Mouse (Mus musculus) forebrain, embryonic 14.5 days (tissue): ENCODE measurements around the gene Tmem269. TPM values are rescaled to one million over a fixed set of nuclear protein-coding genes. Genes with fewer than 3 reads are reported as not detected.

ENCODE experiments used
- ATAC-seq: fragments of 200-750 bp; cut with Nextera tagmentation; 2 replicates; pipeline ENCODE4 v1.8.0; 2017; ENCODE audit warnings: mild to moderate bottlenecking, moderate library complexity
- DNase-seq: peaks from one replicate; pipeline ENCODE4 v3.0.0-alpha.2; 2015; ENCODE audit warnings: low spot score
- H3K27ac ChIP-seq: fragments of 300-500 bp; sonication (generic); 2 replicates; pipeline ENCODE4 v1.5.1; 2014; ENCODE audit warnings: low read depth, mild to moderate bottlenecking, control low read depth, low read length, moderate library complexity
- H3K27me3 ChIP-seq: fragments of 300-500 bp; sonication (generic); replicated peaks from 2 replicates; pipeline ENCODE4 v1.6.1; 2014; ENCODE audit warnings: low read length, control low read depth, mixed read lengths; ENCODE audit not compliant: control insufficient read depth, insufficient read depth
- H3K36me3 ChIP-seq: fragments of 300-500 bp; sonication (generic); 2 replicates; pipeline ENCODE4 v1.6.1; 2014; ENCODE audit warnings: low read length, control low read depth; ENCODE audit not compliant: control insufficient read depth, insufficient read depth
- H3K4me1 ChIP-seq: fragments of 300-500 bp; sonication (generic); 2 replicates; pipeline ENCODE4 v1.6.1; 2014; ENCODE audit warnings: antibody characterized with exemption, low read length, control low read depth; ENCODE audit not compliant: control insufficient read depth, insufficient read depth
- H3K4me2 ChIP-seq: fragments of 300-500 bp; sonication (generic); 2 replicates; pipeline ENCODE4 v1.6.1; 2014; ENCODE audit warnings: mild to moderate bottlenecking, control low read depth, low read length
- H3K4me3 ChIP-seq: fragments of 300-500 bp; sonication (generic); 2 replicates; pipeline ENCODE4 v1.5.1; 2014; ENCODE audit warnings: low read depth, low read length, control low read depth
- H3K9ac ChIP-seq: fragments of 300-500 bp; sonication (generic); 2 replicates; pipeline ENCODE4 v1.6.1; 2014; ENCODE audit warnings: mild to moderate bottlenecking, low read length, control low read depth, moderate library complexity
- H3K9me3 ChIP-seq: fragments of 300-500 bp; sonication (generic); replicated peaks from 2 replicates; pipeline ENCODE4 v1.6.1; 2016; ENCODE audit warnings: low read length, control low read depth, mixed read lengths; ENCODE audit not compliant: control insufficient read depth
- WGBS: fragments of 180-500 bp; shearing (Covaris S2); extraction: QIAGEN DNeasy Blood & Tissue Kit; methylation state at CpG from one replicate; pipeline ENCODE4 v1.1.7; 2014; 5-methylcytosine and 5-hydroxymethylcytosine counted together
- polyA plus RNA-seq: library from polyadenylated mRNA; unstranded; fragments of >200 nt; fragmentation: Nextera tagmentation; extraction: Ambion mirVana; gene quantifications from 2 replicates; pipeline ENCODE4 v1.2.1, GENCODE M21; 2014

Gene Tmem269
- polyA plus RNA-seq, 1 experiment from 2014 or later = 0.22 TPM

GRCm38 (mm10) chr4:119254012-119254618 is 36.1 kb upstream of the Tmem269 start:
- Histone ChIP-seq H3K4me3 (no peak overlapping the region), H3K27ac (peak overlapping the region; percentile 27), H3K9me3 (no peaks in the 10 kb centered on the region), H3K4me2 (no peak overlapping the region), H3K9ac (no peak overlapping the region), H3K36me3 (no peaks in the 10 kb centered on the region), H3K4me1 (peaks cover 8% of the 10 kb centered on the region), H3K27me3 (no peaks in the 10 kb centered on the region)
- DNase-seq (peak; percentile 85), ATAC-seq (peak; percentile 82)
- 5% methylated on average over 9 of the region's 9 CpGs for WGBS

- no peak overlapping the region for H3K4me2 ChIP-seq
- peaks cover 7% of the 10 kb centered on the region for H3K36me3 ChIP-seq
- no peak for DNase-seq
- no peaks in the 10 kb centered on the region for H3K9me3 ChIP-seq
- H3K4me3 ChIP-seq = no peak overlapping the region
- no peak overlapping the region for H3K9ac ChIP-seq
- peaks cover 8% of the 10 kb centered on the region for H3K4me1 ChIP-seq
- WGBS = 79% methylated on average over 7 of the region's 7 CpGs
- no peak overlapping the region for H3K27ac ChIP-seq
- ATAC-seq = no peak
- H3K27me3 ChIP-seq = no peaks in the 10 kb centered on the region
These were observed 34.2 kb upstream of the Tmem269 start for GRCm38 (mm10) chr4:119252025-119252808.

GRCm38 (mm10) chr4:119248407-119248965 is 30.5 kb upstream of the Tmem269 start:
- Histone ChIP-seq H3K4me3 (no peak overlapping the region), H3K36me3 (peaks cover 19% of the 10 kb centered on the region), H3K9me3 (no peaks in the 10 kb centered on the region), H3K4me1 (no peaks in the 10 kb centered on the region), H3K4me2 (no peak overlapping the region), H3K27ac (no peak overlapping the region), H3K27me3 (no peaks in the 10 kb centered on the region), H3K9ac (no peak overlapping the region)
- DNase-seq (no peak), ATAC-seq (no peak)
- WGBS = 81% methylated on average over 11 of the region's 11 CpGs

- H3K27me3 ChIP-seq = no peaks in the 10 kb centered on the region
- no peaks in the 10 kb centered on the region for H3K4me1 ChIP-seq
- H3K9me3 ChIP-seq = no peaks in the 10 kb centered on the region
- ATAC-seq = peak; percentile 82
- DNase-seq = peak; percentile 80
- H3K9ac ChIP-seq = no peak overlapping the region
- H3K27ac ChIP-seq = peak overlapping the region; percentile 52; the same call in 1 of the 2 replicates
- H3K36me3 ChIP-seq = peaks cover 24% of the 10 kb centered on the region
- no peak overlapping the region for H3K4me2 ChIP-seq
- 25% methylated on average over 13 of the region's 13 CpGs for WGBS
- no peak overlapping the region for H3K4me3 ChIP-seq
These were observed 29.6 kb upstream of the Tmem269 start for GRCm38 (mm10) chr4:119247462-119248235.

- DNase-seq (no peak), ATAC-seq (no peak)
- no peak overlapping the region for H3K9ac ChIP-seq
- H3K27ac ChIP-seq = no peak overlapping the region
- no peak overlapping the region for H3K4me3 ChIP-seq
- H3K4me1 ChIP-seq = no peaks in the 10 kb centered on the region
- peaks cover 33% of the 10 kb centered on the region for H3K36me3 ChIP-seq
- no peaks in the 10 kb centered on the region for H3K9me3 ChIP-seq
- 75% methylated on average over 14 of the region's 14 CpGs for WGBS
- H3K4me2 ChIP-seq = no peak overlapping the region
- H3K27me3 ChIP-seq = no peaks in the 10 kb centered on the region
These were observed 28.7 kb upstream of the Tmem269 start for GRCm38 (mm10) chr4:119246688-119247225.

- peak; percentile 8 for DNase-seq
- peaks cover 40% of the 10 kb centered on the region for H3K36me3 ChIP-seq
- WGBS = 80% methylated on average over 9 of the region's 9 CpGs
- H3K4me1 ChIP-seq = no peaks in the 10 kb centered on the region
- H3K4me2 ChIP-seq = no peak overlapping the region
- no peak overlapping the region for H3K27ac ChIP-seq
- no peak for ATAC-seq
- H3K27me3 ChIP-seq = no peaks in the 10 kb centered on the region
- no peak overlapping the region for H3K9ac ChIP-seq
- H3K4me3 ChIP-seq = no peak overlapping the region
- no peaks in the 10 kb centered on the region for H3K9me3 ChIP-seq
These were observed 27.9 kb upstream of the Tmem269 start for GRCm38 (mm10) chr4:119245961-119246360.

GRCm38 (mm10) chr4:119245556-119245955 is 27.5 kb upstream of the Tmem269 start:
- H3K36me3 ChIP-seq = peaks cover 41% of the 10 kb centered on the region
- no peaks in the 10 kb centered on the region for H3K9me3 ChIP-seq
- H3K4me1 ChIP-seq = no peaks in the 10 kb centered on the region
- 49% methylated on average over 7 of the region's 7 CpGs for WGBS
- no peak overlapping the region for H3K4me2 ChIP-seq
- H3K27me3 ChIP-seq = no peaks in the 10 kb centered on the region
- H3K27ac ChIP-seq = peak overlapping the region; percentile 60; the same call in 1 of the 2 replicates
- no peak overlapping the region for H3K4me3 ChIP-seq
- DNase-seq (peak; percentile 63), ATAC-seq (peak; percentile 25; the same call in 1 of the 2 replicates)
- no peak overlapping the region for H3K9ac ChIP-seq

GRCm38 (mm10) chr4:119244468-119245240 is 26.6 kb upstream of the Tmem269 start:
- H3K4me1 ChIP-seq = no peaks in the 10 kb centered on the region
- no peak overlapping the region for H3K9ac ChIP-seq
- no peak for DNase-seq
- ATAC-seq = no peak
- 84% methylated on average over 22 of the region's 22 CpGs for WGBS
- H3K4me2 ChIP-seq = no peak overlapping the region
- H3K27me3 ChIP-seq = no peaks in the 10 kb centered on the region
- 0 out of 2 replicates have a peak overlapping the region, but pooled peaks have one; percentile 60 for H3K27ac ChIP-seq
- H3K36me3 ChIP-seq = peaks cover 41% of the 10 kb centered on the region
- no peaks in the 10 kb centered on the region for H3K9me3 ChIP-seq
- no peak overlapping the region for H3K4me3 ChIP-seq
